8 mouse cellular contexts compared by ENCODE assay signal in the genomic region with DNA sequence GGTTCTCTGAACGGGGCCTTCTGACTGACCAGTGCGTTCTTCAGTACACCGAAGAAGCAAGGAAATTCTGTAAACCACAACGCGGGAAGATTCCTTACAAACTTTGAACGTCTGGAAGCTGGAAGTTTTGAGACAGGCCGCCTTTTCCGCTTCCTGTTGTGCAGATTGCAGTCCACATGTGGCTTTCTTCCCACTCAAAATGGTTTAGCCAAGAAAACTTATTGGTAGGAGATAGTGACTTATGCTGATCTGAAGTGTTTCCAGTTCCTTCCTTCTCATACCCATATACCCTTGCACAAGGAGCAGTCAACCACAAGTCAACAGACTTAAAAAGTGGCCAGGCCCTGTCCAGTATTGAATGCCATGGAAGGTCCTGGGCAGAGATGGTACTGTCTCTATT. TPM values are rescaled to one million over a fixed set of nuclear protein-coding genes. Genes with fewer than 3 reads are reported as not detected.
DNase-seq lines count a peak whose midpoint lies in the region; ATAC-seq and TF ChIP-seq lines count a peak whose summit lies in the region.

No protein-coding gene starts in this region.

- H3K4me1 ChIP-seq in embryonic facial prominence, embryonic 15.5 days, result peaks cover 30% of the 10 kb centered on the region
- H3K4me1 ChIP-seq in limb, embryonic 11.5 days (ENCODE audit: control insufficient read depth, insufficient read depth, low read length), result 0 out of 2 replicates have a peak, but pooled peaks cover 7% of the 10 kb centered on the region
- peaks cover 31% of the 10 kb centered on the region for H3K4me1 ChIP-seq in neural tube, embryonic 15.5 days

- no peaks in the 10 kb centered on the region for H3K27me3 ChIP-seq in embryonic facial prominence, embryonic 15.5 days
- no peaks in the 10 kb centered on the region for H3K27me3 ChIP-seq in limb, embryonic 11.5 days (ENCODE audit: control insufficient read depth, insufficient read depth, low read length)
- H3K27me3 ChIP-seq in neural tube, embryonic 15.5 days (replicated peaks), result no peaks in the 10 kb centered on the region

- no peak for DNase-seq in layer of hippocampus, adult 2 months (ENCODE audit: low spot score in 2 of 2)
- DNase-seq in layer of hippocampus, adult 11-12 months (ENCODE audit: low spot score), result no peak
- DNase-seq in limb, embryonic 11.5 days (ENCODE audit: low spot score), result no peak
- no peak for DNase-seq in urinary bladder, postnatal 25 days (ENCODE audit: low spot score)

- peak overlapping the region; percentile 90 for H3K4me2 ChIP-seq in embryonic facial prominence, embryonic 15.5 days (replicated peaks)
- H3K4me2 ChIP-seq in limb, embryonic 11.5 days (ENCODE audit: low read depth, severe bottlenecking), result peak overlapping the region; percentile 96
- H3K4me2 ChIP-seq in neural tube, embryonic 15.5 days, result peak overlapping the region; percentile 83

- H3K36me3 ChIP-seq in embryonic facial prominence, embryonic 15.5 days, result peaks cover 19% of the 10 kb centered on the region
- peaks cover 5% of the 10 kb centered on the region; the same call in 1 of the 2 replicates for H3K36me3 ChIP-seq in limb, embryonic 11.5 days (ENCODE audit: control insufficient read depth, insufficient read depth, low read length)
- peaks cover 21% of the 10 kb centered on the region for H3K36me3 ChIP-seq in neural tube, embryonic 15.5 days

- no peak for ATAC-seq in embryonic facial prominence, embryonic 15.5 days (ENCODE audit: insufficient number of reproducible peaks, low FRiP score, low TSS enrichment, low read depth)
- ATAC-seq in limb, embryonic 11.5 days (ENCODE audit: insufficient number of reproducible peaks, low FRiP score, low TSS enrichment, low read depth), result no peak
- no peak for ATAC-seq in neural tube, embryonic 15.5 days (ENCODE audit: low FRiP score)
- ATAC-seq in megakaryocyte progenitor cell, adult 5-6 weeks (replicated peaks; ENCODE audit: poor library complexity), result no peak
- no peak for ATAC-seq in CD4-positive, CD25-positive, alpha-beta regulatory T cell, adult 4 months

- H3K27ac ChIP-seq in layer of hippocampus, adult 2 months, result no peak overlapping the region
- no peak overlapping the region for H3K27ac ChIP-seq in embryonic facial prominence, embryonic 15.5 days (replicated peaks)
- H3K27ac ChIP-seq in limb, embryonic 11.5 days (replicated peaks; ENCODE audit: low read depth, low read length), result no peak overlapping the region
- H3K27ac ChIP-seq in neural tube, embryonic 15.5 days (replicated peaks), result no peak overlapping the region

- H3K9me3 ChIP-seq in embryonic facial prominence, embryonic 15.5 days (replicated peaks), result no peaks in the 10 kb centered on the region
- no peaks in the 10 kb centered on the region for H3K9me3 ChIP-seq in limb, embryonic 11.5 days (ENCODE audit: control insufficient read depth, low read length)
- no peaks in the 10 kb centered on the region for H3K9me3 ChIP-seq in neural tube, embryonic 15.5 days (replicated peaks)

- H3K9ac ChIP-seq in embryonic facial prominence, embryonic 15.5 days, result no peak overlapping the region
- no peak overlapping the region for H3K9ac ChIP-seq in limb, embryonic 11.5 days (ENCODE audit: low read length)
- peak overlapping the region; percentile 71 for H3K9ac ChIP-seq in neural tube, embryonic 15.5 days (replicated peaks)

- TF ChIP-seq CTCF in layer of hippocampus, adult 2 months (conservative IDR thresholded peaks at IDR 0.05), result no peak

- peak overlapping the region; percentile 91 for H3K4me3 ChIP-seq in layer of hippocampus, adult 2 months
- H3K4me3 ChIP-seq in embryonic facial prominence, embryonic 15.5 days (replicated peaks), result peak overlapping the region; percentile 89
- H3K4me3 ChIP-seq in limb, embryonic 11.5 days (ENCODE audit: low read depth, low read length), result 0 out of 2 replicates have a peak overlapping the region, but pooled peaks have one; percentile 98
- H3K4me3 ChIP-seq in neural tube, embryonic 15.5 days (replicated peaks), result peak overlapping the region; percentile 72

- WGBS in embryonic facial prominence, embryonic 15.5 days, result 44% methylated on average over 8 of the region's 8 CpGs
- 67% methylated on average over 8 of the region's 8 CpGs for WGBS in limb, embryonic 11.5 days
- 73% methylated on average over 8 of the region's 8 CpGs for WGBS in neural tube, embryonic 15.5 days

RNA-seq across cellular contexts. Expression of a gene that starts 1.0 kb away (rescaled TPM):
- 1 to 10 TPM in 1 of 2 experiments, under 1 TPM in 1; 0.71 to 2.0 TPM for total RNA-seq in layer of hippocampus, adult 2 months (2021)
- polyA plus RNA-seq in embryonic facial prominence, embryonic 15.5 days (2015; fragmentation: Nextera tagmentation; extraction: Ambion mirVana), result 19.8 and 22.1 TPM in 2 replicates
- polyA plus RNA-seq in limb, embryonic 11.5 days (2014; fragmentation: Nextera tagmentation; extraction: Ambion mirVana), result 4.3 and 4.5 TPM in 2 replicates
- polyA plus RNA-seq in neural tube, embryonic 15.5 days (2015; fragmentation: Nextera tagmentation; extraction: Ambion mirVana), result 4.3 and 4.5 TPM in 2 replicates
- total RNA-seq in megakaryocyte progenitor cell, adult 5-6 weeks (2015), result 0.17 and 0.42 TPM in 2 replicates
- total RNA-seq in megakaryocyte progenitor cell, adult 5-6 weeks (2017), result 0.71 and 4.1 TPM in 2 replicates
- polyA plus RNA-seq in CD4-positive, CD25-positive, alpha-beta regulatory T cell, adult 4 months (2017; shearing (Covaris generic)), result 1 to 10 TPM; 1.7 to 2.1 TPM

RNA-seq across cellular contexts. Expression of a gene that starts 1.3 kb away (rescaled TPM):
- total RNA-seq in layer of hippocampus, adult 2 months (2021), result 10 to 100 TPM; 31.9 to 33.5 TPM
- 21.6 and 23.4 TPM in 2 replicates for polyA plus RNA-seq in embryonic facial prominence, embryonic 15.5 days (2015; fragmentation: Nextera tagmentation; extraction: Ambion mirVana)
- 13.3 and 14.4 TPM in 2 replicates for polyA plus RNA-seq in limb, embryonic 11.5 days (2014; fragmentation: Nextera tagmentation; extraction: Ambion mirVana)
- polyA plus RNA-seq in neural tube, embryonic 15.5 days (2015; fragmentation: Nextera tagmentation; extraction: Ambion mirVana), result 28.7 and 29.0 TPM in 2 replicates
- total RNA-seq in megakaryocyte progenitor cell, adult 5-6 weeks (2015), result 3.3 and 4.1 TPM in 2 replicates
- 4.5 and 4.7 TPM in 2 replicates for total RNA-seq in megakaryocyte progenitor cell, adult 5-6 weeks (2017)
- polyA plus RNA-seq in CD4-positive, CD25-positive, alpha-beta regulatory T cell, adult 4 months (2017; shearing (Covaris generic)), result 1 to 10 TPM; 8.0 to 8.5 TPM

RNA-seq across cellular contexts. Expression of a gene that starts 1.6 kb away (rescaled TPM):
- 1 to 10 TPM; 6.7 to 7.4 TPM for total RNA-seq in layer of hippocampus, adult 2 months (2021)
- polyA plus RNA-seq in embryonic facial prominence, embryonic 15.5 days (2015; fragmentation: Nextera tagmentation; extraction: Ambion mirVana), result 9.7 and 11.4 TPM in 2 replicates
- polyA plus RNA-seq in limb, embryonic 11.5 days (2014; fragmentation: Nextera tagmentation; extraction: Ambion mirVana), result 10.4 and 11.5 TPM in 2 replicates
- polyA plus RNA-seq in neural tube, embryonic 15.5 days (2015; fragmentation: Nextera tagmentation; extraction: Ambion mirVana), result 7.7 and 10.6 TPM in 2 replicates
- 3.9 and 5.4 TPM in 2 replicates for total RNA-seq in megakaryocyte progenitor cell, adult 5-6 weeks (2015)
- total RNA-seq in megakaryocyte progenitor cell, adult 5-6 weeks (2017), result 0.25 and 1.6 TPM in 2 replicates
- 1 to 10 TPM; 1.3 to 1.8 TPM for polyA plus RNA-seq in CD4-positive, CD25-positive, alpha-beta regulatory T cell, adult 4 months (2017; shearing (Covaris generic))

RNA-seq across cellular contexts. Expression of a gene that starts 8.8 kb away (rescaled TPM):
- 10 to 100 TPM; 47.2 to 51.2 TPM for total RNA-seq in layer of hippocampus, adult 2 months (2021)
- 63.4 and 65.6 TPM in 2 replicates for polyA plus RNA-seq in embryonic facial prominence, embryonic 15.5 days (2015; fragmentation: Nextera tagmentation; extraction: Ambion mirVana)
- polyA plus RNA-seq in limb, embryonic 11.5 days (2014; fragmentation: Nextera tagmentation; extraction: Ambion mirVana), result 89.0 and 91.6 TPM in 2 replicates
- 88.1 and 94.0 TPM in 2 replicates for polyA plus RNA-seq in neural tube, embryonic 15.5 days (2015; fragmentation: Nextera tagmentation; extraction: Ambion mirVana)
- total RNA-seq in megakaryocyte progenitor cell, adult 5-6 weeks (2015), result 41.4 and 52.1 TPM in 2 replicates
- total RNA-seq in megakaryocyte progenitor cell, adult 5-6 weeks (2017), result 77.8 and 79.3 TPM in 2 replicates
- polyA plus RNA-seq in CD4-positive, CD25-positive, alpha-beta regulatory T cell, adult 4 months (2017; shearing (Covaris generic)), result 10 to 100 TPM; 36.2 to 41.6 TPM

RNA-seq across cellular contexts. Expression of a gene that starts 15.9 kb away (rescaled TPM):
- total RNA-seq in layer of hippocampus, adult 2 months (2021), result 10 to 100 TPM; 31.6 to 32.9 TPM
- polyA plus RNA-seq in embryonic facial prominence, embryonic 15.5 days (2015; fragmentation: Nextera tagmentation; extraction: Ambion mirVana), result 306 and 328 TPM in 2 replicates
- 459 and 489 TPM in 2 replicates for polyA plus RNA-seq in limb, embryonic 11.5 days (2014; fragmentation: Nextera tagmentation; extraction: Ambion mirVana)
- 245 and 254 TPM in 2 replicates for polyA plus RNA-seq in neural tube, embryonic 15.5 days (2015; fragmentation: Nextera tagmentation; extraction: Ambion mirVana)
- 500 and 587 TPM in 2 replicates for total RNA-seq in megakaryocyte progenitor cell, adult 5-6 weeks (2015)
- total RNA-seq in megakaryocyte progenitor cell, adult 5-6 weeks (2017), result 3,389 and 3,728 TPM in 2 replicates
- polyA plus RNA-seq in CD4-positive, CD25-positive, alpha-beta regulatory T cell, adult 4 months (2017; shearing (Covaris generic)), result 100 to 1,000 TPM; 407 to 740 TPM
